Mouse (Mus musculus): ENCODE measurements at regions not wholly inside any gene's neighbourhood (a gene's known extent, or its start where the extent isn't known, plus 50 kb on each side); places are given as distances from the start of the nearest gene placed in this dataset.
A peak's percentile ranks its signal among the peaks of the same experiment; 100 is the strongest.

DNA sequence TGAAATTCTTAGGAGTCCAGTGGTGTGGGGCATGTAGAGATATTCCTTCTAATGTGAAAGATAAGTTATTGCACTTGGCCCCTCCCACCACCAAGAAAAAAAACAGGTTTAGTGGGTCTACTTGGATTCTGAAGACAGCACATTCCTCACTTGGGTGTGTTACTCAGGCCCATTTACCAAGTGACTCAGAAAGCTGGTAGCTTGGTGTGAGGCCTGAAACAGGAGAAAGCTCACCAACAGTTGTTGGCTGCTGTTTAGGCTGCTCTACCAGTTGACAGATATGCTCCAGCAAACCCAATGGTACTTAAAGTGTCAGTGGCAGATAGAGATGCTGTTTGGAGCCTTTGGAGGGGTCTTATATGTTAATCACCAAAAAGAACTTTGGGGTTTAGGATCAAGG lies 207.8 kb upstream of the Gm11042 start:
- DNase-seq (ENCODE audit: low read depth, low spot score): no peak

DNA sequence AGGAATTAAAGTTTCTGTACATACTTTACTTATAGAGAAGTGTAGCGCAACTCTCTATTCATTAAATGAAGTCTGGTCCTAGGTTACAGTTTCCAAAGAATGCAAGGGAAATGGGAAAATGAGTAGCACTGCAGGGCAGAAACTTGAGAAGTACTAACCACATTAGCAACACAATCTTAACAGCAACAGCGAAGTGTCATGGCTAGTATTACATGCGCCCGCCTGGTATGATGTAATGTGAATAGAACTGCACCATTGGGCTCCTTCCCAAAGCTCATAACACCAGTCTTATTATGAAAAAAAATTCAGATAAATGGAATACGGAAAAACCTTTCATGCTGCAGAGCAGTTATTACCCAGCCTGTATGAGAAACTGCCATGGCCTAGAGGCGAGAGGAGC lies 201.8 kb upstream of the Gm11042 start:
- DNase-seq (ENCODE audit: low read depth, low spot score): no peak

DNA sequence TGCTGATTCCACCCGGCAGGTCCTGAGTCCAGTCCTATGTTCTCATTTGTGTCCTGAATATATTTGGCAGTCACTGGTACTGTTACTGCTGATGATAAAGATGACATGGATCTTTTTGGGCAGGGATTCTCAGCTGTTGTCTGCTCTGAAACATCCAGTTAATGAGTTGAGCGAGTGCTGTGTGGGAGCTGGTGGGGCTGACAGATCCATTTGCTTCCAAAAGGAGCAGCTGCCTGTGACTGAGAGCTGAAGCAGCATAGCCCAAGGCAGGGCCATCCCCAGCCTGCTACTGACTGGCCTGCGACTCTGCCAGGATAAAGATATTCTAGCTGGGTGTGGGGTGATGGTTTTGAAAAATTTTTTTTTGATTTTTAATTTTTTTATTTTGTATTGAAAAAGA lies 200.3 kb upstream of the Gm11042 start:
- DNase-seq (ENCODE audit: low read depth, low spot score): no peak

DNA sequence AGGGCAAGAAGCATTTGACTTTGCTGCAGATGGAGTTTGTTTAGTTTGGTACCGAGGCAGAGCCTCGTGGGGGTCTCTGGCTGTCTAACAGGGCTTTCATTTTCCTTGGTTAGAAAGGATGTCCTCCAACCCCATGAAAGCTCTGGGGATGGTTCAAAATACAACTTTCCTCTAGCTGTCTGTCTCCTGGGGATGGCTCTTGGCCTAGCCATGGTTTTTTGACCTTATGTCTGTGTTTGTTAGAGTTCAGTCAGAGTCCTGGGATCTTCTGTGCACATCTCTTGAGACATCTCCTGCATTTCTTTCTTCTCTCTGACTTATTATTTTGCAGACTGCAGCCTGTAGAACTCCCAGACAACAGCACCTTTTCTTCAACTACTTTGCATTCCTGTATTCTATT lies 186.6 kb upstream of the Gm11042 start:
- DNase-seq (ENCODE audit: low read depth, low spot score): no peak

DNA sequence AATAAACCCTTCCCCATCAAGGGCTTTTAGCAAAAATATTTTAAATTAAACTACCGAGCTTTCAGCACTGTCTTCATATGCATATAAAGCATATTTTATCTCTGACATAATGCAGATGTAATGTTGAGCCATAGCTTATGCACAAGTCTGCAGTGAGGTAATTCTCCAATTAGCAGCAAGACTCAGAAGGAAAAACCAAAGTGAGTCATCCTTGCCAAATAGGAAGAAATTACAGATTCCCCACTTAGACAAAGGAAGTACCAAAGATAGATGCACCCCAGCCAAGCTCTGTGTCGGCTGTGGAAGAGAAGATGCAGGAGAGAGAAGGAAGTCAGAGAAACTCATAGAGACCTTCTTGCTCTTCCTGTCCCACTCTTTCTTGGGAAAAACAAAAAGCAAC lies 161.4 kb upstream of the Gm11042 start:
- no peak for DNase-seq (ENCODE audit: low read depth, low spot score)

DNA sequence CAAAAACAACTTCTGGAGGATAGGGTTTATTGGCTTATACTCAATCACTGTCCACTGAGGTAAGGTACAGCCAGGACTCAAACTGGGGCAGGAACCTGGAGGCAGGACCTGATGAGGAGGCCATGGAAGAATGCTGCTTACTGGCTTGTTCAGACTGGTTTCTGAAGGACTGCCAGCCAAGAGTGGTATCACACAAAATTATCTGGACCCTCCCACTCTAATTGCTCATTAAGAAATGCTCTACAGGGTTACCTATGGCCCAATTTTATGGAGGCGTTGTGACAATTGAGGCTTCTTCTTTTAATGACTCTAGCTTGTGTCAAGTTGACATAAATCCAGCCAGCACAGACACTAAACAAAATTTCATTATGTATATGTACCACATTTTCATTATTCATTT lies 158.5 kb upstream of the Gm11042 start:
- no peak for DNase-seq (ENCODE audit: low read depth, low spot score)

DNA sequence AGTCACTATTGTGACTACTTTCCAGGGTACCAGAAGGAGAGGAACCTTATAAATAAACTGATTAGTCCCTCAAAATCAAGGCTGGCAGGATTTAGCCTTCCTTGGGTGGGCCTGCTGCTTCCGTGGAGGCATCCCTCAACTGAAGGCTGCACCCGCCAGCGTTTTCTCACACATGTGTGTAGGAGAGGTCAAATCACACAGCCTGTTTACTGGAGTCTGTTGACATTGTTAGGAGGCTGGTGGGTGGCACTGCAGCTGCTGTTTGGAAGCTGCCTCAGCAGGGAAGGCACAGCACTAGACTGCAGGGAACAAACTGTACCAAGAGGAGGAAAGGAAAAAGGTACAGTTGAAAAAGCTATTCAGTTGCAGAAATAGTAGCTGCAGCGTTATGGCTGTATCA lies 142.3 kb upstream of the Gm11042 start:
- DNase-seq (ENCODE audit: low read depth, low spot score): no peak

DNA sequence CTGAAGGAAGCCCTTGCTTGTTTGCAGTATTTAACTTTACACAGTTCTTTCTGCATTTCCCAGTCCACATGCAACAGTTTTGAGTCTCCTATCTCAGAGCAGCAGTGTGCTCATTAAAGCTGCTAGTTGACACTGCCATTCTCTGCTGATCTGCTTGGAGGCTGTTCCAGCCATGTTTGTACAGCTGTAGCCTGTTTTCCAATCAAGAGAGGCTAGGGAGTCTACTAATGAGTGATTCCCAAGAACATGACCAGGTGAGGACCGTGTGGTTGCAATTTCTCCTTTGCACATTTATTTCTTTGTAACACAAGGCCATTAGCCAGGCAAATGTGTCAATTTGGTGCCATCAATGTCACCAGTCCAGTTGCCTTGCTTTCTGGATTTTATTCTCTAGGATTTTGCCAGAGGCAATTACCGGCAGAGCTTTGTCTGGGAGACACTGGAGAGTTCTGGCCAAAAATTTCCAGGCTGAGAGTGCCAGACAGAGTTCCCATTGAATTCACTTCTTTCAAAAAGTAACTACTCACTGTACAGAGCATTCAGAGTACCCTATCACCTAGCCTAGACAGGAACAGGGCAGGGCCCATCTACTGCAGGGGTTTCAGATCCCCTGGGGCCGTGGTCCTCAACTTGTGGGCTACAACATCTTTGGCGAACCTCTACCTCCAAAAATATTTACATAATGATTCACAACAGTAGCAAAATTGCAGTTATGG lies 136.3 kb upstream of the Gm11042 start:
- DNase-seq (ENCODE audit: low read depth, low spot score): peak; percentile 7

DNA sequence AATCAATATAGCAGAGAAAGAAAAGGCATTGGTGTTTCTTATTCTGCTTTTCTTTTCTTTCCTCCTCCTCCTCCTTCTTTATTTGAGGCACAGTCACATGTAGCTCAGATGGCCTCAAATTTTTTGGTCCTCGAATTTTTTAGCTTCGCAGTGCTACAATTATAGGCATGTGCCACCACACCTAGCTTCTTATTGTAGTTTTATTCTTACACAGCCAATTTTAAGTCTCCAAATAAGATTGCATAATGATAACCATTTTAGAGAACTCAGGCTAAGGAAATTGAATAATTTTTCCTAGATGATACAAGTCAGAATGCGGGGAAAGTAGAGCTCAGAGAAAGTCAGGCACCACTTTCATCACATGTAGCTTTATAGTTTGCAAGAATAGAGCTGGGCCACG lies 132.1 kb upstream of the Gm11042 start:
- DNase-seq (ENCODE audit: low read depth, low spot score): no peak

DNA sequence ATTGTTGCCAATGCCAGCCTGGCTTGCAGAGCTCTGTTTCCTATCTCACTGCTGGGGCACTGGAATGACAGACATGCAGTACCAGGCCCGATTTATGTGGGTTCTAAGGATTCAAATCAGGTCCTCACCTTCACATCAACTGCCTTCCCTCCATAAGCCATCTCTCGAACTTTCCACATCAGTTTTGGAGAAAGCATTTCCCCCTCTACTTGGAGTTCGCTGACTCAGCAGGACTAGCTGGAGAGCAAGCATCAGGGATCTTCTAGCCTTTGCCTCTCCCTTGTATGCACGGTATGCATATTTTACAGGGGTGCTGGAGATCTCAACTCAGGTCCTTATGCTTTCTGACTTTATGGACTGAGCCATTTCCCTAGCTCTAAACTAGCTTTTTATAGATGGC lies 118.7 kb upstream of the Gm11042 start:
- DNase-seq (ENCODE audit: low read depth, low spot score): no peak

DNA sequence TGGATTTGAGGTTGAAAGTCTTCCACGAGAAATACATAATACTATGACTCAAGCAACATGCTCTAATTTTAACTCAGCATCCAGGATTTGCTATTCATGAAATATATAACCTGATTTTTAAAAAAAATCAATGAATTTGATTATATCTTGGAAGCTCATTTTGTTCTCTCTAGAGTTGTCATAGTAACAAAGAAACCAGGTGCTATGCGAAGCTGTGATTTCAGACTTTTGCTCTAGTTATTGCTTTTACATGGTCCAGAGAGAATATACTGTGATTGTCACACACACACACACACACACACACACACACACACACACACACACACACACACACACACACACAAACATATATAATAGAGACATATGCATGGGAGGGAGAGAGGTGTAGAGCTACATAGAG lies 98.5 kb upstream of the Gm11042 start:
- DNase-seq (ENCODE audit: low read depth, low spot score): no peak

DNA sequence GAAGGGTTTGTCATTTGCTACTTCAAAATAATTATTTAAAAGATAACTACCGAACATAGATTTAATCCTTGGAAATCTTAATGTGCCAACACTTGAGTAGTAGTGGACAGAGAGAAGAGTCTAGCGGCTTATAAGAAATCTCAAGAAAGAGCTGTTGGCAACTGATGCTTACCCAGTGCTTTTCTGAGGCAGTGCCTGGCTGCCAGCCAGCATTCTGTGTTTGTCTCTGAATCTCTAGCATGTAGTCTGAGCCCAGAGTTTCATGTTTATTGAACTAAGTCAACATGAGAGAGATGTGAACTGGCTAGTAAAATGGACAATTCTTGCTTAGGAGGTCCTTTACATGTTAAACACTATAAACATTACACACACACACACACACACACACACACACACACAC lies 94.3 kb upstream of the Gm11042 start:
- no peak for DNase-seq (ENCODE audit: low read depth, low spot score)

DNA sequence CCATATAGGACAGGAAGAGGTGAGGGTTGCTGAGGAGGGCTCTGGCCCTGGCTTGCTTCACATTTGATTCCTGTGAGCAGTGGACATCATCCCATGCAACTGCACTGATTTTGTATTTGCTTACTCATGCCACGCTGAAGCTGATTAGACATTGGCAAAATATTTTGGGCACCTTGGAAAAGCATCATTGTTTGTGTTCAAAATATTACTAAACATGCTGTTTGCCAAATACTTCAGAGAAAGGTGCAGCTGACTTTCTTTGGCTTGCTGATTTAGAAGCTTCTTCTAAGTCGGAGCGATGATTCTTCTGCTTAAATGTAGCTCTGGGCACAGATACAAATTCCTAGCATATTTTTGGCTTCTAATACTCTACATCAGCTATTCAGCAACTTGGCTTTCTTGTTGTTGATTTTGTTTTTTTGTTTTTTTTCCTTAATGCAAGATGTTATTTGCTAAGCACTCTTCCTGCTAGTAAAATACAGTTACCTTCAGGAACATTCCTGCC lies 91.4 kb upstream of the Gm11042 start:
- no peak for DNase-seq (ENCODE audit: low read depth, low spot score)

DNA sequence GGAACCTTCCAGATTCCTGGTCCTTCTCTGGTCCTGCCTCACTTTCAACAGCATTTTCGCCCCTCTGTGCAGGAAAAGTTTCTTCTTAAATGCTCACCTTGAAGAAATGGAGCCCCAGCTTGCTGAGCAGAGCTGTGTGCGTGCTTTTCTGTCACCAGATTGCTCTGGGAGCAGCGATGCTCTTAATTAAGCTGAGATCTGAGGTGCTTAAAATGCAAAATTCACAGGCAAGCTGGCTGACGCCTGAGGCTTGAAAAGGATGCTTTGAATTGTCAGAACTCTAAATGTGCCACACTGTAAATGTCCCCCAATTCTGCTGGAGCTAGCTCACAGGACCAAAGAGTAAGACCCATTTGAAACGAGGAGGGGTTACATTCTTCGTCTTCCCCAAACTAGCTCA lies 73.6 kb upstream of the Gm11042 start:
- no peak for DNase-seq (ENCODE audit: low read depth, low spot score)

Data from forelimb bud, embryonic 11.5 days (tissue).